Mouse (Mus musculus) liver (tissue): ENCODE data around the gene Tmem115.

ENCODE experiments used
- DNase-seq: peaks from one replicate; pipeline ENCODE4 v3.0.0-alpha.2; 2020; ENCODE audit warnings: mixed read lengths

The Tmem115 gene

GRCm38 (mm10) chr9:107533791-107534407 lies at the start of gene Tmem115:
Gene Tmem115 (plus strand): TSS chr9:107533945.
- peak; percentile 92 for DNase-seq

- no peak for DNase-seq
Observed at GRCm38 (mm10) chr9:107484302-107484701, 49.4 kb upstream of the Tmem115 start.

- no peak for DNase-seq
Observed at GRCm38 (mm10) chr9:107484766-107485165, 49.0 kb upstream of the Tmem115 start.

- no peak for DNase-seq
Observed at GRCm38 (mm10) chr9:107486086-107486485, 47.7 kb upstream of the Tmem115 start.

DNA sequence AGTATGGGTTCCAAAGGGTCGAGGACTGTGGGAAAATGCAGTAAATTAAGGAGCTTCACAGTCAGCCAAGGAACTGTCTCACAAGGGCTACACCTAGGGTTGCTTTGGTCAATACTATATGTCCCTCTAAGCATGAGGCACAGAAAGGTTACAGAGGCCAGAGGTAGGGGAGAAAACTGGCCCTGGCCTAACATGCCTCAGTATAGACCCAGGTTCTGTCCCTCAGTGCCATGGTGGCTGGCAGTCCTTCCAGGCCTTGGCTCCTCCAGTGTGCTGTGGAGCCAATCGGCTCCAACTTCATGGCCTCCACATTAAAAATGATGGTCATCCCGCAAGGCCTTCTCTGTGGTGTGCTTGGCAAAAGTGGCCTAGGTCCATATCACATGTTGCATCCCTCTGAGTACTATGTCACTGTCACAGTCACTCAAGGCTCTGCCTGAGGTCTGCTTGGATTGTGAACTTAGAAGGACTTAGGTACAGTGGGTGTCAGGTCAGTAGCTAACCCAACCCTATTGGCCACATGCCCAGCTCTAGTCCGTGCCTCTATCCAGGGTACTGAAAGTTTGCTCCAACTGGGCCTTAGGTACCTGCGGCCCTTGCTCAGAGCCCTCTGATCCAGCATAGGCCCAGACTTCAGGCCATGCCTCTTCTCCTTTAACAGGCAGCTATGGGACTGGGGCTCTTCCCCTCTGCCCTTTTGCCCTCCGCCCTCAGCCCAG lies 47.1 kb upstream of the Tmem115 start:
- DNase-seq: peak; percentile 30

GRCm38 (mm10) chr9:107490146-107490545 lies 43.6 kb upstream of the Tmem115 start:
- DNase-seq: peak; percentile 12

DNA sequence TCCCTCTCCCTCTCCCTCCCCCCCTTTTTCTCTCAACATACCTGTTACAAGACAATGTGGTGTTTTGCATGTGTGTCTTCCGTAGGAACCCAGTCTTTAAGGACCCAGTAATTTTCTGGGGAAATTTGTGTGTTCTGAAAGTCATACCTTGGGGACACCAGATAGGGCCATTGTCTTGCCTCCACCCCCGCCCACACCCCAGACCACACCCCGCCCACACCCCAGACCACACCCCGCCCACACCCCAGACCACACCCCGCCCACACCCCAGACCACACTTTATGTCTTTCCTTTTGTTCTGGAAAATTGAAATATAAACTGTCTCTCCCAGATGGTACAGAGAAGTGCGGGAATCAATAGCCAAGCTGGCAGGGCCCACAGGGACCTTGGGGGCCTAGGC lies 43.1 kb upstream of the Tmem115 start:
- DNase-seq: no peak

DNA sequence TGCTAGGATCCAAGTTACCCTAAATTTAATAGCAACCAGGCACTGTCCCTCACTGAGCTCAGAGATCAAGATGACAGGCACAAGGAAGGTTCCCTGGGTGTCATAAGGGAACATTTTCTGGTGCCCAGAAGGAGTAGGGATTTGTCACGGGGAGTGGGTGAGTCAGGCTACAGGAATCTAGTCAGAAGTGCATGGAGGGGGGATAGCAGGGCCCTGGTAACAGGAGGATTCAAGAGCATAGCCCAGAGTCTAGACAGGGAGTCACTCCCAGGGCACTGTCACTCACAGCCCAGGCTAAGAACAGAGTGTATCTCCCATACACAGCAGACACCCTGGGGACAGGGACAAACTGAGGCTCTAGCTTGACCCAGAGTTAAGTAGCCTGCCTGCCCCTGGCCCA lies 40.2 kb upstream of the Tmem115 start:
- DNase-seq: no peak

DNA sequence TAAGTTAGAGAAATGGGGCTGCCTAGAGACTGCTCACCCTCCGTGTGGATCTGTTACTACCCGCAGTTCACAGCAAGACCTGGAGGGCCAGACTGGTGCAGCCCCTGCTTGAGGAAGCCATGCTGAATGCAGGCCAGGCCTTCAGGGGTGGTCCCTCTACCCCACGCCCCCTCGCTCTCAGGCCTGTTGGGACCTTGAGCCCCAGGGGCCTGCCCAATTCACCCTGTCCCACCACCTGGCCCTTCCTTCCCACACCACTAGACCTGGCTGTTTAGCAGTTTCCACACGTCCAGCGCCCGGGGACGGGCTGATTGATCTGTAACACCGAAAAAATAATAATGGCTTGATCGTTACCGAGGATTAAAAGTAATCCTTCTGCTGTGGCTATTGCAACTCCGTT lies 39.5 kb upstream of the Tmem115 start:
- DNase-seq: no peak

DNA sequence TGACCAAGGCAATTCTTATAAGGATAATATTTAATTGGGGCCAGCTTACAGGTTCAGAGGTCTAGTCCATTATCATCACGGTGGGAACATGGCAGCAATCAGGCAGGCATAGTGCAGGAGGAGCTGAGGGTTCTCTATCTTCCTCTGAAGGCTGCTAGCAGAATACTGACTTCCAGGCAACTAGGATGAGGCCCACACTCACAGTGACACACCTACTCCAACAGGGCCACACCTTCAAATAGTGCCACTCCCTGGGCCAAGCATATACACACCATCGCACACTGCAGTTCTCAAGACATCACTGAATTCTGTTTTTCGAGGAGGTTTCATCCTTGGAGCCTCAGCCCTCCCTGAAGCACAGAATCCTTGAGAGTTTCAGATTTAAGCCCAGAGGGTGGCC lies 37.4 kb upstream of the Tmem115 start:
- DNase-seq: peak; percentile 52

DNA sequence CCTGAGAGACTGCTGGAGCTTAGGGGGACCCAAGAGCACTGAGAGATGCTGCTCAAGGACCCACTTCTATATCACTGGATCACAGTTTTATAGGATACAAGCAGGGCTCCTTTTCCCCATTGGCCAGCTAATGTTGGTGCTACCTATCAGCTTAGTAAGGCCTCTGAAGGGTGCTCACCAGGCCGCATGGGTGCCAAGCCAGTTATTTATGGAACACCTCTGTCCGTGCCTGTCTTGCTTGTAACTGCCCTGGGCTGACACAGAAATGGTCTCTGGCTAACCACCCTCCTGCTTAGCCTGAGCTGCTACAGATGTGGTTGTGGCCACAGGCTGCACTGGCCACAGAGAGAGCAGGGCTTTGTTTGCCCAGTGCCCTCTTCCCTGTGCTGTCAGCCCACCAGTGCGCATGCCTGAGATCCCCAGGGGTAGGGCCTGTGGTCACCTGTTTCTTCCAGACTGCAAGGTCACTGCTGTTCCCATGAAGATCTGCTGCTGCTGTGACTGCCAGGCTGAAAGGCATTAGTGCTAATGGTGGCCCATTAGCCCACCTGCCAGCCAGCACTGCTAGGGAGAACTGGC lies 32.9 kb upstream of the Tmem115 start:
- no peak for DNase-seq

- no peak for DNase-seq
Observed at GRCm38 (mm10) chr9:107502131-107502846, 31.5 kb upstream of the Tmem115 start.

GRCm38 (mm10) chr9:107504662-107505537 lies 28.8 kb upstream of the Tmem115 start:
- DNase-seq: no peak

- no peak for DNase-seq
Observed at GRCm38 (mm10) chr9:107508266-107508665, 25.5 kb upstream of the Tmem115 start.

DNA sequence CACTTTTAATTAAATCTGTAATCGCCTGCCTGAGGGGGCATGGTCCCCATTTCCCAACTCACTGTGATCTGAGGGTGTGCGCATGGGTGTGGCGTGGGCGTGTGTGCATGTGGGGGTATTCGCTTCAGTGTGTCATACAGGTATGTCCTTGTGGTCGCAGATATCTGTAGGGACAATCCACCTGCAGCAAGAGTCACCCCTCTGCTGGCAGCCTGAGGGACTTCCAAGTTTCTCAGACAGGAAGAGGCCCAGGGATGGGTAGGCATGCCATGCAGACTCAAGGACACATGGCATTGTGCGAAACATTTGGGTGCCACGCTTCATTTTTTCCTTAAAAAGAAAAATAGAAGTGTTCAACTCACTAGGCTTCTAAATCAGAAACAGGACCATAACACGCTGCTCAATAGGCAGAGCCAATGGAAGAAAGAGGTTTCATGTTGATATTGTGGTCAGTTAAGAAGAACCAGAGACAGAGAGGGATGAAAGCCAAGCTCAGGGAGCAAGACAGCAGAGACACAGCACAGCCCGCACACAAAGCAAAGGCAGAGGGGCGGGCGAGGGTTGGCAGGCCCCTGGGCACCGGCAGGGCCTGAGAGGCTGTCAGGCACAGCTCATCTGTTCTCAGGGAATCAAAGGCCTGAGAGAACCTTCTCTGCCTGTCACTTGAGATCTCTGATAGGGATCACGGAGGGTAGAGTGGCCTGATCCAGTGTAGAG lies 23.2 kb upstream of the Tmem115 start:
- DNase-seq: no peak

- DNase-seq: no peak
Observed at GRCm38 (mm10) chr9:107511436-107511835, 22.3 kb upstream of the Tmem115 start.

- DNase-seq: no peak
Observed at GRCm38 (mm10) chr9:107512326-107512725, 21.4 kb upstream of the Tmem115 start.

GRCm38 (mm10) chr9:107514303-107514955 lies 19.3 kb upstream of the Tmem115 start:
- peak; percentile 86 for DNase-seq

DNA sequence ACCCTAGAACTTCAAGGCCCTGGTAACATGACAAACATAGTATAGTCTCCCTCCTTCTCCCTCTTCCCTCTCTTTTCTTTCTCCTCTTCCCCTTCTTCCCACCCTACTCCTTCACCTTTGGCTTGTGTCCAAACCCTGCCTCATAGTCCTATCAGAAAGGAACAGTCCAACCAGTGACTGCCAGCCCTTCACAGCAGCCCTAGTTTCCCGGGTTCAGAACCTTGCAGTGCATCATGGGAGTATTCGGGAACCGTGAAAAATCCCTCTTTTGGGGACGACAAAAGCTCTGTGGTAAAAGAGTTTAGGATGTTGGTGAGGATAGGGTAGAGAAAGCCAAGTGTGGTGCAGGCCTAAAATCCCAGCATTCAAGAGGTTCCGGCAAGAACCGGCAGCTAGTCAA lies 13.4 kb upstream of the Tmem115 start:
- no peak for DNase-seq

DNA sequence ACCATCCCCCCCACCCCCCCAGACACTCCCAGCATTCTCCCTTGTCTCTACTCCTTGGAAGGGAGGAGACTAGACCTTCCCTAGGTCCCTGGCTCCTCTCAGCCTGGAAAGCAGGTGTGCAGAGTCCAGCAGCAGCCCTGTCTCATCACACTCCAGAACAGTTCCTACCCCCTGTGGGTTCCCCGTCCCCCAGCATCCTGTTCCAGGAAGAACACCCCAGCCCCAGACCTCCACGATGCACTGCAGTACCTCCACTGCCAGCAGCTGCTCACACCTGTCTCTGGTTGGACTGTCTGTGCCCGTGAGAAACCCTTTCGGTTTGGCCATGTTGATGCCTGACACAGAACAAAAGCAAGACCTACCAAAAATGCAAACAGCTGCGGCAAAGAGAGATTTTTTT lies 12.6 kb upstream of the Tmem115 start:
- no peak for DNase-seq

DNA sequence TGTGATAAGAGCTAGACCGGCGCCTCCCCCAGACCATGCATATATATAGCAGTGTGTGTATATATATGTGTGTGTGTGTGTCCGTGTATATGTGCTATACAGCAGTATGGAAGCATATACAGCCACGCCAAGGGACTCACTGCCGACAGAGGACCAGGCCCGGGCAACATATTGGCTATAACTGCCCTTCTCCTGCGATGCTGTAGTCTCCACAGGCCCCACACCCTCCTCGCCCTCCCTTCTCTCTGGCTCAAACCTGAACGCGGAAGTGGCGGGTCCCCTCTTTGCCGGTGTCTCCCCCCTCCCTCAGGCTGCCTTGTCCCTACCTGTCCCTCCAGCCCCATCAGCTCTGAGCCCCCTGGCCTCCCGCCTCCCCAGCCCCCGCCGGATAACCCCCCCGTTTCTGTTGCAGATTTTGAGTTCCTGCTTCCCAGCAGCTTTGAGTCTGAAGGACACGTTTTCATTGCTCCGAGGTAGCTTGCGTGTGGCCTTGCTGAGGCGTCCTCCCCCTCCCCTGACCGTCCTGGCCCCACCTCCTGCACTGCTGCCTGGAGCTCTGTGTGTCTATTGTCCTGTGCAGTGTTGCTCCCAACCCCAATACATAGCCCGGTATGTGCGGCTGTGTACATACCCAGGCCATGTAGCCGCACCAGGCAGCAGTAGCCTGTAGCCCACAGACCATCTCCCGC lies 11.9 kb upstream of the Tmem115 start:
- peak; percentile 16 for DNase-seq
